Mouse (Mus musculus): ENCODE results near the gene Dlst.

DNA sequence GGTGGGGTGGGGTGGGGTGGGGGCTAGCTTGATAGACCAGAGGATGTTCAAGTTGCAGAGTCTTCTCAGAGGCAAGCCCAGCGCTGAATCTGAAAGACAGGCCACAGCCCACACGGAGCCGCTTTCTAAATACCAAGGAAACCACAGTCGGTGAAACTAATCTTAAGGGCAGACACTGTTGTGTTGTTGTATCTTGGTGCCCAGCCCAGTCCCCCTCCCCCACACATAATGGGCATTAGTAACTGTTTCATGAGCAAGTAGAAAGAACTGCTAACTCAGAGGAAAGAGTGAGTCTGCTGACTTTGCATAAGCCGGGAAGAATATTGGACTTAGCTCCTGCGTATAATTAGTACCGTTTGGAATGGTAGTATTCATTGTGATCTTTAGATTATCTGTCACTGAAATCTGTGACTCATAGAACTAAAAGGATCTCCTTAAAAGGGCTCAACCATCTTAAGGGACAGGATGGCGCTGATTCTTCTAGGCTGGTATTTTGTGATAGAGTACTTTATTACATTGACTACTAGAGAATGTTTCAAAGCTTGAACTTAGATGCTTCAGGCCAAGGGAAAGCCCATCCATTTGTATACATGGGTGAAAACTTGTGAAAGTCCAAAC lies 16.5 kb downstream of the Dlst start:
- TF ChIP-seq CTCF (IDR thresholded peaks at IDR 0.05): no peak
- TF ChIP-seq EP300 (IDR thresholded peaks at IDR 0.05): no peak

Measured in lung, postnatal 0 days (tissue).